Mouse (Mus musculus): Measurements from ENCODE around the gene Nova1. TPM values are rescaled to one million over a fixed set of nuclear protein-coding genes. Genes with fewer than 3 reads are reported as not detected.

Nova1 gene
- polyA plus RNA-seq (2015; fragmentation: Nextera tagmentation; extraction: Ambion mirVana): 1.9 and 2.1 TPM in 2 replicates

GRCm38 (mm10) chr12:46818856-46819347 is at the start of gene Nova1:
TSS of gene Nova1 (minus strand) at chr12:46818929.

Data from adrenal gland, postnatal 0 days (tissue).